Mouse (Mus musculus): ENCODE measurements around the gene Fam13c.

Gene Fam13c

GRCm38 (mm10) chr10:70458574-70459263, 18.4 kb downstream of the Fam13c start:
- DNase-seq (ENCODE audit: low spot score), result no peak

GRCm38 (mm10) chr10:70465638-70466037, 25.4 kb downstream of the Fam13c start:
- no peak for DNase-seq (ENCODE audit: low spot score)

GRCm38 (mm10) chr10:70470836-70471235, 30.6 kb downstream of the Fam13c start:
- DNase-seq (ENCODE audit: low spot score), result no peak

GRCm38 (mm10) chr10:70477741-70478145, 37.5 kb downstream of the Fam13c start:
- DNase-seq (ENCODE audit: low spot score), result no peak

- DNase-seq (ENCODE audit: low spot score), result no peak
Observed at GRCm38 (mm10) chr10:70483736-70484135, 43.5 kb downstream of the Fam13c start.

- DNase-seq (ENCODE audit: low spot score), result no peak
Observed at GRCm38 (mm10) chr10:70484568-70485286, 44.4 kb downstream of the Fam13c start.

DNA sequence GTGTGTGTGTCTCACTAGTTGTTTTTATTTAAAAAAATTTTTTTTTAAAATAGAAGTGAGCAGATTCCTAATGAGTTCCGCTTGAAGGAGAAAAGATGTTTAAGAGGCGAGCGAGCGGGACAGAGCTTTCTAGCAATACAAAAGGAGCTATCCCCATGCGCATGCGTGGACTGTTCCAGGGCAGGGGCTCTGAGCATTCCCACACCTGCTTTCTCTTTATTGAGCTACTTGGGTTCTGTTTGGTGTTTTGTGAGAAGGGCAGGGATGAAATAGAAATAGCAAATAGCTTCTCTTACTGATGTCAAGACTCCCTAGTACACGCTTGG, 45.0 kb downstream of the Fam13c start:
- no peak for DNase-seq (ENCODE audit: low spot score)

- no peak for DNase-seq (ENCODE audit: low spot score)
Observed at GRCm38 (mm10) chr10:70486651-70487050, 46.4 kb downstream of the Fam13c start.

- no peak for DNase-seq (ENCODE audit: low spot score)
Observed at GRCm38 (mm10) chr10:70493891-70494290, 53.6 kb downstream of the Fam13c start.

GRCm38 (mm10) chr10:70494441-70494840, 54.2 kb downstream of the Fam13c start:
- DNase-seq (ENCODE audit: low spot score), result no peak

DNA sequence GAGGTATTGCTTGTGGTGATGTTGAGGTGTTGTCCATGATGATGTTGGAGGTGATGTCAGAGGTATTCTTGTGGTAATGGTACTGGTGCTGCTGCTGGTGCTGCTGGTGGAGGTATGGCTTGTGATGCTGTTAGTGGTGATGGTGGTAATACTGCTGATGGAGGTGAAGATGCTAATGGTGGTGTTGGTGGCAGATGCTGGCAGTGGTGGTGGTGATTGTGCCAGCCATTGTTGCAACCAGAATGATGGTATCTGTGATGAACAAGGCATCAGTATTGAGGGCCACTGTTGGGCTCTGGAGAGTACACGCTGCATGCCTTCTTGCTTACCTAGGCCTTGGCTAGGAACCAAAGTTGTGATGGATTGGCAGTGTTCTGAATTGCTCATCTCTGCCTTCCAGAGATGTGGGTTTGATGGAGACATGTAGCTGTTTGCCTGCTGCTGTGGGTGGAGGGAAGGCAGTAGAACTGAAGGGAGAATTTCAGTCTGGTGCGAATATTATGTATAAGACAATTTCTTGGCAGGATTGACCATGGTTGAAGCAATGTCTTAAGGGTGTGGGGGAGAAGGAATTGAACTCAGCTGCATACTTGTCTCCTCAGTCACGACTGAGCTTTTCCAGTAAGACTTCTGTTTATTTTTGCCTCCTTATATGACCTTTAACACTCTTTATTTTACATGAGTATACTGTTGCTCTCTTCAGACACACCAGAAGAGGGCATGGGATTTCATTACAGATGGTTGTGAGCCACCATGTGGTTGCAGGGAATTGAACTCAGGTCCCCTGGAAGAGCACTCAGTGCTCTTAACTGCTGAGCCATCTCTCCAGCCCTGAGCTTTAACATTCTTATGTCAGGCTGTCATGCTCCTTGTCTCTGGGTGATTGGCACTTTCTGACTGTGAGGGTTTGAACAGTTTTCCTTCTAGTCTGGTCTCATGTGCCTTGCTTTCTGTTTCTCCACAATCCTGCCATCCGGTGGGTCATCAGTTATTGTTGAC, 55.1 kb downstream of the Fam13c start:
- no peak for DNase-seq (ENCODE audit: low spot score)

DNA sequence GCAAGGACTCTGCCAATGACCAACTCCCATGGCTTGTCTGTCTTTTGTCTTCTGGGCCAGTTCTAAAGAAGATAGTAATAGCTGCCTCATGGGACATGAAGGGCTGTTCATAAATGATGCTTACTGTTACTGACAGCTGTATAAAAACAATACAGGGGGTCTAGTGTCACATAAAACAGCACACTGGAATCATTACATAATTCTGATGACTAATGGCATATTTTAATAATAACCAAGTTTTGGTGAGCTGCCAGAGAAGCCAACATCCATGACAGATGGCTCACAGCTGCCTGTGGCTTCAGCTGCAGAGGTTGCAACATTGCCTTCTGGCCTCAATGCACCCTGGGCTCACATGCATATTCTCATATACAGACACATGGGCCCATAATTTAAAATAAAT, 56.7 kb downstream of the Fam13c start:
- DNase-seq (ENCODE audit: low spot score), result no peak

- no peak for DNase-seq (ENCODE audit: low spot score)
Observed at GRCm38 (mm10) chr10:70498328-70498727, 58.0 kb downstream of the Fam13c start.

- no peak for DNase-seq (ENCODE audit: low spot score)
Observed at GRCm38 (mm10) chr10:70499246-70499645, 59.0 kb downstream of the Fam13c start.

GRCm38 (mm10) chr10:70504871-70505270, 64.6 kb downstream of the Fam13c start:
- no peak for DNase-seq (ENCODE audit: low spot score)

DNA sequence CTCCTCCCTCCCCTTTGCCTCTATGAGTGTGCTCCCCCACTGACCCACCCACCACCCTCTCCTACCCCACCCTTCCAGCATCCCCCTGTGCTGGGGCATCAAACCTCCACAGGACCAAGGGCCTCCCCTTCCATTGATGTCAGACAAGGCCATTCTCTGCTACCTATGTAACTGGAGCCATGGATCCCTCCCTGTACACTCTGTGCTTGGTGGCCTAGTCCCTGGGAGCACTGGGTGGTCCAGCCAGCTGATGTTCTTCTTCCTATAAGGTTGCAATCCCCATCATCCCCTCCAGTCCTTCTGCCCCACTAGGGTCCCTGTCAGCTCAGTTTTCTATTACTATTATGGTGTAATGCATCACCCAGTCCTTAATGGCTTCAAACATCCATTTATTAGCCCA, 65.1 kb downstream of the Fam13c start:
- no peak for DNase-seq (ENCODE audit: low spot score)

DNA sequence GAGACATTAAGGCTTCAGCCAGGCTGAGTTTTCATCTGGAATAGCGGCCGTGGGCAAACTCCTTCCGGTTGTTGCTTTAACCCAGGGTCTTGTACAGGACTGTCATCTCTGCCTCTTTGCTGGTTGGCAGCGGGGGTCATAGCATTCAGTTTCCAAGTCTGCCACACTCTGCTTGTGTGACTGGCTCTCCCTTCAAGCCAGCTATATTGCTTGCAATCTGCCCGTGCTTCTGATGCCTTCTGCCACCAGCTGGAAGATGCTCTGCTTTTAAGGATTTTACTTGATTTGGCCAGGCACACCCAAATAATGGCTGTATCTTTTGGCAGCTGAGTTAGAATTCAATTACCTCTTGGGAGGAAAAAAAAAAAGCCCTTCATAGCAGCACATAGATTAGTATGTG, 65.6 kb downstream of the Fam13c start:
- no peak for DNase-seq (ENCODE audit: low spot score)

- no peak for DNase-seq (ENCODE audit: low spot score)
Observed at GRCm38 (mm10) chr10:70506499-70507168, 66.4 kb downstream of the Fam13c start.

GRCm38 (mm10) chr10:70507880-70508279, 67.6 kb downstream of the Fam13c start:
- no peak for DNase-seq (ENCODE audit: low spot score)

GRCm38 (mm10) chr10:70514848-70515247, 74.6 kb downstream of the Fam13c start:
- DNase-seq (ENCODE audit: low spot score), result no peak

GRCm38 (mm10) chr10:70516661-70517060, 76.4 kb downstream of the Fam13c start:
- DNase-seq (ENCODE audit: low spot score), result no peak

GRCm38 (mm10) chr10:70519640-70520099, 79.4 kb downstream of the Fam13c start:
- DNase-seq (ENCODE audit: low spot score), result no peak
